Mouse (Mus musculus) lung, postnatal 14 days (tissue): Measurements from ENCODE around the gene Bcas3.
A peak's percentile ranks its signal among the peaks of the same experiment; 100 is the strongest.
"Not testable (repeated sequence)": the region's sequence is repeated elsewhere in the genome, so short reads cannot be mapped to it uniquely, and the experiment has no call there.

ENCODE experiments used
- DNase-seq: peaks from one replicate; pipeline ENCODE4 v3.0.0; 2021

Gene Bcas3

DNA sequence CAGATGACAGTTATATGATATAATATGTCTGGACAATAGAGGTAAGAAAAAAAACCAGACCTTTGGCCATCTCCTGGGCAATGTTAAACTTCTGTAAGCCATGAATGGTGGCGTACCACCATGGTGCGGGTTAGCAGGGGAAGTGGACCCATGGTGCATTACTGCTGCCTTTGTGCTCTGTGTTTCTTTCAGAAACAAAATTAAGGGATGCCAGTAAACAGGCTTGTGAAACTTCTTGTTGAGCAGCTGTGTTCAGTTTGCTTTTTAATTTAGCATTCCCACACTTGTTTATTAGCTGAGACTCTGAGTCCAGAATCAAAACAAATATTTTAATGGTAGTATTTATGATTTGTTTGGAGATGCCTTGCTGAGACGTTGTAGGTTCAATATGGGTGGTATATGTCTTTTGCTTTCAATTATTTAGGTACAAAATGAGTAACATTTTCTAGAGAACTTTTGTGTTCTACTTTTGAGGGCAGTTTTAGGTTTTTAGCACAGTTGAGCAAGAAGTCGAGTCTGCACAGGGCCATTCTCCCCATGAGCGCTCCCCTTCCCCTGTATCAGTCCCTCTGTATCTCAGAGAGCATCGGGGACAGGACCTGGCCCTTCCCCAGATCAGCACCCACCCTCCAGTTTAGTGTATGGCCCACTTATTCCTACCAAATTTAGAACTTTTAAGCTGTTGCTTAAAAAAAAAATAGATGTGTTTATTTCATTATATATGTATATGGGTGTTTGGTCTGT is 132.4 kb downstream of the Bcas3 start:
- no peak for DNase-seq

DNA sequence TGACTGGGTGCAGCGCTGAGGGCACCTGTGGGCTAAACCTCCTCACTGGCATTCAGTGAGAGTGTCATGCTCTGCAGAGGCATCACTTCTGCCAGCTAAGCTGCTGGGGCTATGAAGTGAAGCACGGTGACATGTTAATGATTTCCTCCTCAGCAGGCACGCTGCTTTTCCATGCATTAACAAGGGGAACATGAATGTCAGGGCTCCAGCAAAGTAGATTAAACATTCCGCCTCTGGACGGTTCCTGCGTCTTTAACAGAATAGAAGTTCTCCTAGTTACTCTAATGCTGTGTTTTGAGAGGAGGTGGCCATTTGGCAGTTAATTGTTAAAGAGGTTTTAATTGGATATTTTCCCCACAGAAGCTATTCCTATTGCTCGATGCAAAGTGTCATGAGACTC is 134.5 kb downstream of the Bcas3 start:
- no peak for DNase-seq

DNA sequence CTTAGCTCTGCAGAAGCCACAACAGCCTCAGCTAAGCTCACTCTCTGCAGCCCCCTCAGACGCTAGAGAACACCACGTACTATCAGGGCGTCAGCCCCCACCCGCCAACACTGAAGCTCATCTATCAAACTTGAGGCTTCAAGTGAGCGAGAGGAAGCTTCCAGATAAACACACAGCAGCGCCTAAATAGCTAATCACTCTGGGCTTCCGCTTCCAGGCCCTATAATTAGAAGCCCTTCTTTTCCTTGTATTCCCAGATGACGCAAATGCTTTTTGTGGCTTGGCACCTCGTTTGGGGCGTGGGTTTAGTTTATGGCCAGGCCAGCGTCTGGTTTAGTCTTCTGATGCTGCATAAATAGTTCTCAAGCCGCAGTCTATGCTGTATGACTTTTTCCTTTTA is 139.3 kb downstream of the Bcas3 start:
- peak; percentile 83 for DNase-seq

DNA sequence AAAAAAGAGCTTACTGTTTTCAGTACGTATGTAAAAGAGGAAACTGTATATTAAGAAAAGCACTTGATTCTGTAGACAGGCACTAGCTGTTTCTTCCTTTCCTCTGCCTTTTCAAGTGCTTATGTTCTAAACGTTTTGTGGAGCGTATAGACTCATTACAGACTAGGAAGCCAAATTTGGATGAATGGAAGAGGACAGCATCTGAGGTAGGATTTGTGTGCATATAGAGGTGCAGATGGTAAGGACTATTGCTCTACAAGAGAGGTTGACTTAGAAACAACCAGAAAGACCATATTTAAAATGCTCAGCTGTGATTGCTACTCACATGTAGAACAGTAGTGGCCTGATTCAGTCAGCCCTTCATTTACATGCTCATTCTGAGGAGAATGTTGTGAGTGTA is 139.7 kb downstream of the Bcas3 start:
- no peak for DNase-seq

DNA sequence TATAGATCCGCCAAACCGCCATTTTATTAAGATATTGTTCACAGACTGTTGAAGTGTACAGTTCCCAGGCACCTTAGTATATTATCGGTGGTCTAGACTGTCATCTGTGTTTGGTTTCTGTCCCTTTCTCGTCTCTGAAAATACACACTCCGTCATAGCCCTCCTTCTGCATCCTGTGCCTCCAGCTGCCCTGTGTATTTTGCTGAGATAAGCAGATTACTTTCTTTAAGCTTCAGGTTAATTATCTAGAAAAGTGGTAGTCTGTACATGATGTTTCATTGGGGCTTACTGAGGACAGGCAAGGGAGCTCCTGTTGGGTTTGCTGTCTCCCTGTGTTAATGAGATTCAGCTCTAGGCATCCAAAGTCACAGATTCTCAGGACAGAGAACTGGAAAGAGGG is 146.6 kb downstream of the Bcas3 start:
- no peak for DNase-seq

DNA sequence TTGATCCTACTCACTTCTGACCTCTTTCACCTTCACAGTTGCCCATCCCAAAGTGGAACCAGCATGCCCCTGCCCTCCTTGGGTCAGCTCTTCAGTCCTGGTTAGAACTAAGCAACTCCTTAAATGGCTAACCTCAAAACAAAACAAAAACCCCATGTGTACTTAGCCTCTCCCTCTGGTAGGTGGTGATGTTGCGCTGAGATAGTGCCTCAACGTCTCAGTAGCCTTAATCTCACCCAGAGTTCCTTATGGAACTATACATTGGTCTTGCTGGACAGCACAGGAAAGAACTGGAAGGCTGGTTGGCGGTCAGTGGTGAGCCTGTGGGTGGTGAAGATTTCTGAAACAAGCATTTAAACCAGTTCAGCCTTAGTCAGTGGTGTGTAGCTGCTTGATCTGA is 149.1 kb downstream of the Bcas3 start:
- no peak for DNase-seq

DNA sequence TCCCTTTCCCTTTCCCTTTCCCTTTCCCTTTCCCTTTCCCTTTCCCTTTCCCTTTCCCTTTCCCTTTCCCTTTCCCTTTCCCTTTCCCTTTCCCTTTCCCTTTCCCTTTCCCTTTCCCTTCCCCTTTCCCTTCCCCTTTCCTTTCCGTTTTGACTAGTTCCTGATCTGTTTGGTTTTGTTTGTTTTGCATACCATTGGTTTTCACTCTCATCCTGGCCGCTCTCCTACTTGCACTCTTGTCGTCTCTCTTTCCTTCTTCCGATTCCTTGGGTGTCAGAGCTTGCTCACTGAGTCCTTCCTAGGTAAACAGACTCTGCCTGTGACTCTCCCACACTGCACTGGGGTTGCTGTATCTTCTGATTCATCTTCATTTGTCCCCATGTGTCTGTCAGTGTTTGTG is 151.8 kb downstream of the Bcas3 start:
- not testable (repeated sequence) for DNase-seq

DNA sequence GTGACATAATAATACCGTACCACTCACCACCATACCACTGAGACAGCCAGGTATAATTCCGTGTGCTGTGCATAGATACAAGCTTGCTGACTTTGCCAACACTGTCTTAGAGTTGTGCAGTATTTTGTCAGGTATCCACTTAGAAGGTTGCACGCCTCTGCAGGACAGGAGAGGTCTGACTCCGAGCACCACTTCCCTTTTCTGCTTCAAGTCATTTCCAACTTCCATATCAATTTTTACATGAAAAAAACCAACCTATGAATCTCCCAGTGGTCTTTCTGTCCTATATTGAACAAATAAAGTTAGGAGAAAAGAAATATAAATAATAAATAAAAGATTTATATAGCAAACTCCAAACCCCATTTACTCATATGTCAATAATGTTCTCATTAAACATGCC is 152.8 kb downstream of the Bcas3 start:
- no peak for DNase-seq

DNA sequence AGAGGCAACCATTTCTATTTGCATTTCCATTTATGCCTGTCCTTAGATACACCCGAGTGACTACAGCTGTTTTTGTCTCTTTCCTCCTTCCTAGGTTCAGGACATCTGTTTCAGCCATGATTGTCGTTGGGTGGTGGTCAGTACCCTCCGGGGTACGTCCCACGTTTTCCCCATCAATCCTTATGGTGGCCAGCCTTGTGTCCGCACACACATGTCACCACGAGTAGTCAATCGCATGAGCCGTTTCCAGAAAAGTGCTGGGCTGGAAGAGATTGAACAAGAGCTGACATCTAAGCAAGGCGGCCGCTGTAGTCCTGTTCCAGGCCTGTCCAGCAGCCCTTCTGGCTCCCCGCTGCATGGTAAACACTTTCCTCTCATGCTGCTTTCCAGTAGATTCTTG is 156.4 kb downstream of the Bcas3 start:
- no peak for DNase-seq

DNA sequence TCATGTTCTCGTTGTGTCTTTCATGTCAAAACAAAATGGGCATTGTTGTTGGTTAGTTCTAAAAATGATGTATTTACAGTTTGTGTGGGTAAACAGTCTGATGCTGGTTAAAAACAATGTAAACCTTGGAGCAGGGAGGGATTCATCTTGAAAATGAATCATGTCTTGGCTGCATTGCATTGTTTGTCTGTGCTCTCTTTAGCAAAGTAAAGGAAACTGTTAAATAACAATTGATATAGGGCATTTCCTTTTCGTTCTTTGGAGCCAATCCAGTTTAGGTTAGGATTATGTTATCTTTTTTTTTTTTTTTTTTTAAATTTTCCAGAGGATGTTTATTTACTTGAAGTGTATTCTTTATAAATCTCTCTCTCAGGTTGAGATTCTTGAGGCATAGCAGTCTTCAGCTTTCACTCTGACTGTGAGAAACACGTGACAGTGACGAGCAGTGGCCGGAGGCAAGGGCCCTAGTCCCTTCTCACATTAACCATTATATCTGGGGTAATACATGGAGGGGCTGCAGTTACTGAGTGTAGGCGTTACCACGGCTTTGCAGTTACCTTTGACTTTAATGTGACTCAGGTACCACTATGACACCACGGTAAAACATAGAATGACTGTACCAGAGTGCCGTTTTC is 158.4 kb downstream of the Bcas3 start:
- DNase-seq = no peak

DNA sequence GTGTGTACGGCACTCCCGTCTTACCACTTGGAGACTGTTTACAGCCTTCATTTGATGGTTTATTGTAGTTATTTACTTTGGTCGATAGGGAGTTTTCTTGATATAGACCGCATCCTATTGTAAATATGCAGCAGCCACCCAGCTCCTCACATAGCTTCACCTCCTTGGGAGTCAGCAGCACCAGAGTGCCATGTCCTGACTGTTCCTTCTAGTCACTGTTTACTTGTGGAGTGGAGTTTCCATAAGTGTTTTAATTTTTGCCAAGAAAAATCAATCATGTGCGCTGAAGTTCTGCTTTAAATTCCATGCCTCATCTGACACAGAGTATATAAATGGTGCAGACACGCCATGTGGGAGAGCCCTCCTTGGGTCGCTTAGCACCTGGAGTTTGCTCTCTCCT is 163.8 kb downstream of the Bcas3 start:
- DNase-seq = no peak

DNA sequence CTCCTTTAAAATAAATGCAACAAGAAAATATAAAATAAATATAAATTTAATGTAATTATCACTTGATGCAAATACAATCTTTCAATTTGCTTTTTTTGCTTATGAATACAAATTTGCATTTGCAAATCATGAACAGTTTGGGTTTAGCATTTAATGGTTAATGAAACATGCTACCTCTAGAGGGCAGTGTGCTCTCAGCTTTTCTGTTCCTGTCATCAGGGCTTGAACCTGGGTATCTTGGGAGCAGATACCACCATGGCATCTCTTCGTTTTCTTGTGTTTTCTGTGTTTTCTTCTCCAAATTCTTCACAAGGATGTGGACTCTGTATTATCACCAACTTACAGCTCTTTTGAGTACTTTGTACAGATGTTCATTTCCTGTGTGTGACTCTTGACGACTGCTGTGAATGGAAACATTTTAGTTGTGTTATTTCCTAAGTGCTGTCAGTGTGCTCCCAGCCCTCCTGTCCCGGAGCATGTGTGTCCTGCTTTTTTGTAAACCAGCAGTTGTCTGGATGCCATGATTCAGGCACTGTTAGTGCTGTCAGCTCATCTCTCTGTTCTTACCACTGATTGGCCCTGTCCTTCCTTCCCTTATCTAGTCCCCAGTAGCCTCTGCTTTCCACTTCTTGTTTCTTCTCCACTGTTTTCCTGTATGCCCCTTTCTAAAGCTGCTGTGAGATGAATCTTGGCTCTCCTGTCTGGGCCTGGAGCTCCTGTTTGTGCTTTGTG is 165.2 kb downstream of the Bcas3 start:
- DNase-seq = peak; percentile 57

DNA sequence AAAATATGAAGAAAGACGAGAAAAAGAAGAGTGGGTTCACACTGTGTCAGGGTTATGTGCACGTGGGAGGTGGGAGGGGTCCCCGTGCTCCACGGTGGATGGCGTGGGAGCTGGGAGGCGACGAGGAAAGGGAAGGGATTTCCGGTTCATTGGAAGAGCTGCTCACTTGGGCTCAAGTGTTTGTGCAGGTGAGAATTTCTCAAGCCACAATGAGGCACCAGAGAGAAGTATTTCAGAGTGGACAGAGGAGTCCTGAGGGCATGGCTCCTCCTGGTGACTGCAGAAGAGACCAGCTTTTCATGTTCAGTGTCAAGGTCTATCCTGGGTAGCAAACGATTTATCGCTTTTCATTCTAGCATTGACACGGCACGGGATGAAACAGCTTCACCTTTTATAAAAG is 167.3 kb downstream of the Bcas3 start:
- DNase-seq = no peak

DNA sequence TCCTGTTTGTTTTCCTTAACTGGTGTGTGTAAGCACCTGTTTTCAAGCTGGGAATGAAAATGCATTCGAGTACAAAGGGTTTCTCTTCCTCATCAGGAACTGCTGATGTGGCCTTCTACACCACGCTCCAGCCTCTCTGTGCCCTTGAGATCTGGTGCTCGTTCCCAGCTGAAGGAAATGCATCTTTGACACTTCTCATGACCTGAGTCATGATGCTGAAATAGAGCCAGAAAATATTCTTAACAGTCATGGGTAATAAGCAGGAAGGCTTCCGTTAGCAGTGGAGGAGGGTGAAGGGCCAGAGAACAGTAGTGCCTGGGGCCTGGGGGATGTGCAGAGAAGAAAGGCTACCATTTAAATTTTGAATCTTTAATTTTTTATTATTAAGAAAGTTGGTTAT is 168.0 kb downstream of the Bcas3 start:
- DNase-seq = no peak

DNA sequence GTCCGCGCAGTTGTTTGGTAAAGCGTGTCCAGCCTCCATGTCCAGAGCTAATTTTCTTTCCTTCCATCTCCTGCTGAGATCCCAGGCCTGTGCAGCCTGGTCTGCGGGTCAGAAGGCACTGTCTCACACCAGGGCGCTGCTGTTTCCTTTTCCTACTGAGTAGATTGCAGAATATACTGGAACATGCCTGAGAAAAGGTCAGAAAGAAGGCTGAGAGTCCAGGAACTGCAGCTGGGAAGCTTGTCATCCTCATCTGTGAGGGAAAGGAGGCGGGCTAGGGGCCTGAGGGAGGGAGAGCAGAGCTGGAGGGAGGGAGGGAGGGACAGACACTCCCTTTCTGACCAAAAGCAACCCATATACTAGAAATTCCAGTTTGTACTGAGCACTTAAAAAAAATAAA is 170.7 kb downstream of the Bcas3 start:
- DNase-seq = peak; percentile 54

DNA sequence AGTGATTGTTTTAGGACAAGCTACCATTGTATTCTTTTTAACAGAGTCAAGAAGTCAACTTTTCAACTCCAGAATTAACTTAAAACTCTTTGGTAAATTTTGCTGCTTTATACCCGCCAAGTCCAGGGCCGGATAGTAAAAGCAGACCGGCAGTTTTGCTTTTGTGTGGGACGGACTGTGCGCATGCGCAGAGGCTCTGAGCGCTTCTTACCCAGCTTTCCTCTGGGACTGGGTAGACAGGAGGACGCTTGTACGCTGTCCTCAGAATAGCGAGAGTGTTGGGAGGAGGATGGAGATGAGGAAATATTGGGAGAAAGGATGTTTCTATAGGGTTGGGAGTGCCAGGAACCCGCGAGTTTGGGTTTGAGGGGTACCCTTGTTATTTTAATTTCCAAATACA is 171.2 kb downstream of the Bcas3 start:
- peak; percentile 81 for DNase-seq

DNA sequence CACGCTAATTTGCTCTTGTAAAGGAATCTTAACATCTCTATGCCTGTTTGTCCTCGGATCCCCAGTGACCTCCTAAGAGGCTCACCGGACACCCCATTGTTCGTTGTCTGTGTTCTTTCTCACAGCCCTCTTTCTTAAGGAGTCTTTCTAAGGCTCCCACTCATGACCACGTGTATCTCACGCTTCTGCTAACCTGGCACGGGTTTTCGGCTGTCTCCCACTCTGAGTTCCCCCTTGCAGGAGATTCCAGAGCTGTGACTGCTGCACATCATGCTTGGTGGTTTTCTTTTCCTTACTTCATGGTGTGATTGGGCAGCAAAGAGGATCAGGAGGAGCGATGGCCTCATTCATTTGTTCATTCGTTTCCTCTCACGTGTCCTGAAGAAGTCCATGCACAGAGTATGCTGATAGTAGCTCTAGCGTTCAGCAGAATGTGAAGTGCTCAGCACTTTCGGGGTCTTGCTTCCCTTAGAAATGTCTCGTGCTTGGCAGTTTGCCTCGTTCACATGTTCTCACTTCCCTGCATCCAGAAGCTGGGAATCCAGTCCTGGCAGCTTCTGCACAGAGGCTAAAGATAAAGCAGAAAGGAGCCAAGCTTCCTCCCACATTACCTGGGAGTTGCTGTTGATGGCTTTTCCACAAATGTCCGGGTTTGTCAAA is 172.0 kb downstream of the Bcas3 start:
- peak; percentile 62 for DNase-seq

DNA sequence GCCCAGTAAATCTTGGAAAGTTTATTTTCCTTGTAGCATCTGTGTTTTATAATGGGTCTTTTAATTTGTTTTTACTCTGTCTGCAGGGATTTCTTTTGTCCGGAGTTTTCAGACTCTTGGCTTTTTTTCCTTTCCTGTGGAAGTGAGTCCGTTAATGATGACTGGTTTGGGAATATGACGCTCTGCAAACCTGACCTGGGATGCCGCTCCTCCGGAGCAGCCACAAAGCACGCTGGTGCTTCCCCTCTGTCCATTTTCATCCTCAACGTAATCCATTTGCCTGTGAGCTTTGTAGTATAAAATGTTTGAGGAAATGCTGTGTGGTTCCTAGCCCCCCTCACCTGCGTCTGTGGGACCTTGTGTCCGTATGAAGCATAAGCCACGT is 172.5 kb downstream of the Bcas3 start:
- no peak for DNase-seq

DNA sequence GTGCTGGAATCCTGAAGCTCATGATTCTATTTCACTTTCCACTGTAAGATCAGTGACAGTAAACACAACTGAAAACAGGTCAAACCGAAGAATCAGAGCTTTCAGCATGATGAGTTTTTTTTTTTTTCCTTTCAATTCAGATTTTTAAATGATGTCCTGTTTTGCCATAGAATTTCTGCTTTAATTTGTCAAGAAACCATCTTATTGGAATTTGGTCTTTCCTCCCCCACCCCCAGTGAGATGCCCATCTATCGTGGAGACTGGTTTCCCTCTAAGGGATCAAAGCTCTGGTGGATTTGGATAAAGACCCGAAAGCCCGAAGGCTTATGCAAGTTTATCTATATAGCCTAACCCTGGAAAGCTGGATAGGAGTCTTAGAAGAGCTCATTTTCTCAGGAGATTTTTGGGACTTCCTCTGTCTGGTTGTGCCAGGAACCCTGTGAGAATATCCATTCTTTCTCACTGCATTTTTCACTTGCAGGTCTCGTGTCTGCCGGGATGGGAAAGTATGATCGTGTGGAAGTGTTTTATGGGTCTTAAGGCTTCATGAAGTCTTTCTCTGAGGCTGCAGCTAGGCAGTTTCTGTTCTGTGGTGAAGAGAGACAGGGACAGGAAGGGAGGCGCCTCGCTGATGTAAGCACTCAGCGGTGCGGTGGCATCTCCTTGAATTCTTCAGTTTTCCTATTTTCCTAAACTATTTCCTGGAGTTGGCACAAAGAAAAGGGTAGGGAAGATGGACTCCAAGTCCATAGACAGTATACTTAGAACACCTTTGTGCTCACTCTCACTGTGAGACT is 173.2 kb downstream of the Bcas3 start:
- no peak for DNase-seq

DNA sequence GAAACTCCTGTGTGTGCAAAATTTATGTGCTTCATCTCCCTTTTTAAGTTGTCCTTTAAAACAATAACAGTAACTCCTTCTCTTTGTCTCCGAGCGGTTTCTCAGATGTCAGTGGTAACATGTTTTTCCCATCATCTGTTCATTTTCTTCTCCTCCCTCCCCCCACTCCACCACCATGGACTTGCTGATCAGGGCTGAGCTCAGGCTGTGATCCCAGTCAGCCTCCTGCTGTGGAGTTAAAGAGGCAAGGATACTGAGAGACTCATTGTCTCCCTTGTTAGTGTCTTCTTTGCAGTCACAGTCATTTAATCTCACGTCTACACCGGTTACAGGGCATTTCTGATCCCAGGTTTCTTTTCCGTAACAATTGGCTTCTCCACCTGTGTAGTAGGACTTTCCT is 174.3 kb downstream of the Bcas3 start:
- DNase-seq = no peak

DNA sequence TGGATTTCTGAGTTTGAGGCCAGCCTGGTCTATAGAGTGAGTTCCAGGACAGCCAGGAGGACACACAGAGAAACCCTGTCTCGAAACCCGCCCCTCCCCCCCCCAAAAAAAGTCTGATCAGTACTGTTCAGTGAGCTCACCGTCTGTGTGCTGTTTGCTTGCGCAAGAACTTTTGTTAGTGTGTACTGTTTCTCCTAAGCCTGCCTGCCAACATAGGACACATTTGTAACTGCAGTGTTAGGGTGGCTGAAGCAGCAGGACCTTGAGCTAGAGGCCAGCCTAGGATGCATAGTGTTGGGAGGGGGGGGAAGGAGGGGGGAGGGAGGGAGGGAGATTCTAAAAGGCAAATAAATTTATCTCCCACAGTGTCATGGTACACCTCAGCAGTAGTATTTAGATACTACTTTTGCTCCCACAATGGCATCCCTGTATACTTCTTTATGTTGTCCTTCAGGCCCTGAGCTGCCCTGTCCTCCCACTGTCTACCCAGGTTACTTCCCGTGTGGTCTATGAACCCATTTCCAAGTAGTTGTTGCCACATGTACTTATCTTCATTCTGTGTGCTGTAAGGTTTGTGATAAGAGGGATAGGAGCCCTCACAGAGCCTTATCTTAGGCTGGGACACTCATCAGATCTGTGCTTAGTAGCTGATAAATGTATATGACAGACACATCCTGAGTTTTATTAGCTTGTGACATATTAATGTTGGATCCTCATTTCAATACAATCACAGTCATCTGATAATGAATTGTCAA is 176.7 kb downstream of the Bcas3 start:
- no peak for DNase-seq

DNA sequence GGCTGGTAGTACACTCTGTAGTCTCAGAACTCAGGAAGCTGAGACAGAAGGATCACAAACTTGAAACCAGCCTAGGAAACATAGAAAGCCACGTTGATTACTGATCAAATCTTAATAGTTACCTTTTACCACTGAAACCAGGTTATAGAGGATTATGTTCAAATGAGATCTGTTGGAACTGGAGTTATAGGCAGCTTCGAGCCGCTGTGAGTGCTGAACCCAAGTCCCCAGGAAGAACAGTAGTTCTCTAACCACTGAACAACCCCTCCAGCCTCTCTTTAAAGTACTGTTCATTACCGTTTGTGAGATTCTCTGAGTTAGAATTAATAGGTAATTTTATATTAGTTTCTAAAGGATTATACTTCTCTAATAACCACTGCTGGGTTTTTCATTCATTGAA is 188.0 kb downstream of the Bcas3 start:
- no peak for DNase-seq
